Mouse (Mus musculus): ENCODE measurements around the gene Hba-a2. TPM values are rescaled to one million over a fixed set of nuclear protein-coding genes. Genes with fewer than 3 reads are reported as not detected.
A peak's percentile ranks its signal among the peaks of the same experiment; 100 is the strongest.
"Not testable (repeated sequence)": the region's sequence is repeated elsewhere in the genome, so short reads cannot be mapped to it uniquely, and the experiment has no call there.

Hba-a2 gene
- total and polyA plus RNA-seq, 2 experiments from 2014 or later = 1,214 to 2,070 TPM

DNA sequence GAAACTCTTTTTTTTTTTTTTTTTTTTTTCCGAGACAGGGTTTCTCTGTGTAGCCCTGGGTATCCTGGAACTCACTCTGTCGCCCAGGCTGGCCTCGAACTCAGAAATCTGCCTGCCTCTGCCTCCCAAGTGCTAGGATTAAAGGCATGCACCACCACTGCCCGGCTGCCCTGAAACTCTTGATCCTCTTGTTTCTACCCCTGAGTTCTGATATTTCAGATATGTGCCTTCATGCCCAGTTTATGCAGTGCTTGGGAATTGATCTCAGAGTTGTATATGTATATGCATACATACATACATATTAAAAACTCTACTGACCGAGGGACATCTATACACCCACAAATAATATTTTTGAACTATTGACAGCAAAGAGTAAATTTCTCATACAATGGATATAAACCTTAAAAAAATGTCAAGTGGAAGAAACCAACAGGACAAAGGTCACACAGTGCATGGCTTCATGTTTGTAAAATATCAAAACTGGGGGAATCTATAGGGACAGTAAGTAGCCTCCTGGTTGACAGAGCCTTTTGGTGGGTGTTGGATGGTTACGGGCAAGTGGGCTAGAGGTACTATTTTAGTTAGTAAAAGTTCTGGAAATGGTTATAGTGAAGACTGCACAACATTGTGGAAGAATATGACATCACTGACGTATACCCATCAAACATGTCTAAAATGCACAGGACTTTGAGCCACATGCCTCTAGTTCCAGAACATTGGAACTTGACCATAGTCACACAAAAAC is 11.1 kb upstream of the Hba-a2 start:
- Histone ChIP-seq H3K27ac (ENCODE audit: low read depth, low read length) (no peak overlapping the region), H3K9me3 (ENCODE audit: low read length) (no peaks in the 10 kb centered on the region), H3K4me3 (ENCODE audit: low read depth, low read length) (no peak overlapping the region), H3K27me3 (ENCODE audit: insufficient read depth, low read length) (no peaks in the 10 kb centered on the region), H3K4me2 (ENCODE audit: low read depth, low read length, poor library complexity, severe bottlenecking) (no peak overlapping the region), H3K4me1 (ENCODE audit: insufficient read depth, low read length) (no peaks in the 10 kb centered on the region), H3K36me3 (ENCODE audit: insufficient read depth, low read length) (no peaks in the 10 kb centered on the region), H3K9ac (replicated peaks; ENCODE audit: low read length, poor library complexity, severe bottlenecking) (no peak overlapping the region)
- 83% methylated on average over 7 of the region's 7 CpGs for WGBS
- no peak for DNase-seq (ENCODE audit: low spot score)
- no peak for TF ChIP-seq CTCF (IDR thresholded peaks at IDR 0.05)
- ATAC-seq (ENCODE audit: low FRiP score) = 0 out of 2 replicates have a peak, but pooled peaks have one; percentile 13

DNA sequence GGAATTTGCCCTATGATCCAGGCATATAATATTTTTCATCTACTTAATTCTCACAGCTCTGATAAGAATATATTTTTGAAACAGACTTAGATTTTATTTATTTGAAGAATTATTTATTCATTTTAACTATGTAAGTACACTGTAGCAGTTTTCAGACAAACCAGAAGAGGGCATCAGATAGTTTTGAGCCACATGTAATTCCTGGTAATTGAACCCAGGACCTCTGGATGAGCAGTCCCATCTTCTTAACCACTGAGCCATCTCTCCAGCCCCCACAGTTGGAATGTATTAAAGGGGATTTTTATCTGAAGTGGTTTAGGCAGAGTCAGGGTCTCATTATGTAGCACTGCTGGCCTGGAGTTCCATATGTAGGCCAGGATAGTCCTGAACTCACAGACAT is 10.4 kb upstream of the Hba-a2 start:
- not testable (repeated sequence) for H3K4me1 ChIP-seq (ENCODE audit: insufficient read depth, low read length)
- TF ChIP-seq CTCF (IDR thresholded peaks at IDR 0.05) = peak; percentile 13; the same call in 1 of the 2 replicates

DNA sequence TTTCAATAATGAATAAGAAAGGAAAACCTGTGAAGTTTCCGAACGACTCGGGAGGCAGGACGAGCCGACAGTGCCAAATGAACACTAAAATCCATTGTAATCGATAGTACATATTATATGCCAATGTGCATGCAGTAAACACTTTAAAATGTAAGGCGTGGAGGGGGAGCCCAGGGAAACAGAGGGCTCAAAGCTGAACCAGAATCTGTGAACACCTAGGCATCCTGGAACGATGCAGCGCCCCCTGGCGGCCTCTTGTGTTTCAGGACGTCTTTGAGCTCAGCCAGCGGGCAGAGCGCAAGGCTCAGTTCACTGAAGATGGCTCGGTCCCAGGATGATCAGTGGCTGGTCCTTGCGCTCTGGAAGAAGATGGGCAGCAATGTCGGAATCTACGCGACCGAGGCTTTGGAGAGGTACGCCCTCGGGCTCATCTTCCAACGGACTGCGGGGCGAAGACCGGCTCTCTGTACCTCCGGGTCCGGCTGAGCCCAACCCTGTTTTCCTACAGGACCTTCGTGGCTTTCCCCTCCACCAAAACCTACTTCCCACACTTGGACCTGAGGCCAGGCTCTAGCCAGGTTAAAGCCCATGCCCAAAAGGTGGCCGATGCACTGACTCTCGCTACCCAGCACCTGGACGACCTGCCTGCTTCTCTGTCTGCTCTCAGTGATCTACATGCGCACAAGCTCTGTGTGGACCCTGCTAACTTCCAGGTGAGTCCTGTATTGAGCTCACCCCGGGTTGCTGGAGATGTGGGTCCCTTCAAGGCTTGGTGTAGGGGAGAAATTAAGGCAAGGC is 9.4 kb upstream of the Hba-a2 start, which contains the start of gene Hbq1b:
Gene Hbq1b, plus strand, starts transcription at position 271 of the 798 bp plus-strand sequence.
- Histone ChIP-seq H3K4me3 (ENCODE audit: low read depth, low read length) (peak within 1 kb of the TSS; percentile 27), H3K9ac (replicated peaks; ENCODE audit: low read length, poor library complexity, severe bottlenecking) (0 out of 2 replicates have a peak within 1 kb of the TSS, but pooled peaks have one; percentile 19), H3K4me2 (ENCODE audit: low read depth, low read length, poor library complexity, severe bottlenecking) (peak within 1 kb of the TSS; percentile 42)
- not testable (repeated sequence) for H3K27ac ChIP-seq (ENCODE audit: low read depth, low read length); H3K9me3 ChIP-seq (ENCODE audit: low read length); H3K27me3 ChIP-seq (ENCODE audit: insufficient read depth, low read length); H3K36me3 ChIP-seq (ENCODE audit: insufficient read depth, low read length); H3K4me1 ChIP-seq (ENCODE audit: insufficient read depth, low read length)
- peak; percentile 63 for DNase-seq (ENCODE audit: low spot score)
- WGBS = 20% methylated on average over 30 of the region's 33 CpGs
- TF ChIP-seq CTCF (IDR thresholded peaks at IDR 0.05) = peak; percentile 83
- peak; percentile 69 for ATAC-seq (ENCODE audit: low FRiP score)

More for the DNA sequence above, 10.4 kb upstream of the Hba-a2 start:
- not testable (repeated sequence) for H3K9me3 ChIP-seq (ENCODE audit: low read length); H3K36me3 ChIP-seq (ENCODE audit: insufficient read depth, low read length); ATAC-seq (ENCODE audit: low FRiP score); H3K4me2 ChIP-seq (ENCODE audit: low read depth, low read length, poor library complexity, severe bottlenecking); H3K9ac ChIP-seq (replicated peaks; ENCODE audit: low read length, poor library complexity, severe bottlenecking); H3K27ac ChIP-seq (ENCODE audit: low read depth, low read length); H3K4me3 ChIP-seq (ENCODE audit: low read depth, low read length); DNase-seq (ENCODE audit: low spot score); H3K27me3 ChIP-seq (ENCODE audit: insufficient read depth, low read length)

DNA sequence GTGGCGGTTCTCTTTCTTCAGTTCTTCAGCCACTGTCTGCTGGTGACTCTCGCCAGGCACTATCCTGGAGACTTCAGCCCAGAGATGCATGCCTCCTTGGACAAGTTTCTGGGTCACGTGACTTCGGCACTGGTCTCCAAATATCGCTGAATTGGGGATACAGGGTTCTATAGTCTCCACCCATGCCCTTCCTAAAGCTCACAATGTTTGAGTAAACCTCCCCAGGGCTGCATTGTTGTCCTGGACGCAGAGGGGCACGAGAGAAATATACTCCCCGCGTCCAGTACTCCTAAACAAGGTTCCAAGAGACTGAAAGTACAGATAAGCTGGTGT is 8.8 kb upstream of the Hba-a2 start:
- H3K9ac ChIP-seq (replicated peaks; ENCODE audit: low read length, poor library complexity, severe bottlenecking) = no peak overlapping the region
- H3K27me3 ChIP-seq (ENCODE audit: insufficient read depth, low read length) = no peaks in the 10 kb centered on the region
- H3K4me3 ChIP-seq (ENCODE audit: low read depth, low read length) = peak overlapping the region; percentile 27; the same call in 1 of the 2 replicates
- WGBS = 72% methylated on average over 9 of the region's 9 CpGs
- no peak for ATAC-seq (ENCODE audit: low FRiP score)
- H3K27ac ChIP-seq (ENCODE audit: low read depth, low read length) = no peak overlapping the region
- H3K36me3 ChIP-seq (ENCODE audit: insufficient read depth, low read length) = no peaks in the 10 kb centered on the region
- no peaks in the 10 kb centered on the region for H3K4me1 ChIP-seq (ENCODE audit: insufficient read depth, low read length)
- no peaks in the 10 kb centered on the region for H3K9me3 ChIP-seq (ENCODE audit: low read length)
- DNase-seq (ENCODE audit: low spot score) = no peak
- no peak for TF ChIP-seq CTCF (IDR thresholded peaks at IDR 0.05)
- no peak overlapping the region for H3K4me2 ChIP-seq (ENCODE audit: low read depth, low read length, poor library complexity, severe bottlenecking)

DNA sequence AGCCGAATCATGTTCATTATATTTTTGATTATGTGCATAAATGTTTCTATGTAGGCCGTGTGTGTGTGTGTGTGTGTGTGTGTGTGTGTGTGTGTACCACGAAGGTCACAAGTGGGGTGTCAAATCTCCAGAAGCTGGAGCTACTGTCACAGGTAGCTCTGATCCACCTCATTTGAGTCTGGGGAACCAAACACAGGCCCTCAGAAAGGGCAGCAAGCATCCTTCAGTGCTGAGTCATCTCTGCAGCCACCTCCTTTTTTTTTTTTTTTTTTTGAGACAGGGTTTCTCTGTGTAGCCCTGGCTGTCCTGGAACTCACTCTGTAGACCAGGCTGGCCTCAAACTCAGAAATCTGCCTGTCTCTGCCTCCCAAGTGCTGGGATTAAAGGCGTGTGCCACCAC is 3.5 kb upstream of the Hba-a2 start:
- H3K9me3 ChIP-seq (ENCODE audit: low read length); H3K36me3 ChIP-seq (ENCODE audit: insufficient read depth, low read length); H3K4me2 ChIP-seq (ENCODE audit: low read depth, low read length, poor library complexity, severe bottlenecking); H3K4me3 ChIP-seq (ENCODE audit: low read depth, low read length); H3K27ac ChIP-seq (ENCODE audit: low read depth, low read length); H3K9ac ChIP-seq (replicated peaks; ENCODE audit: low read length, poor library complexity, severe bottlenecking); H3K4me1 ChIP-seq (ENCODE audit: insufficient read depth, low read length); ATAC-seq (ENCODE audit: low FRiP score); DNase-seq (ENCODE audit: low spot score); H3K27me3 ChIP-seq (ENCODE audit: insufficient read depth, low read length): not testable (repeated sequence)
- 87% methylated on average over 4 of the region's 4 CpGs for WGBS

DNA sequence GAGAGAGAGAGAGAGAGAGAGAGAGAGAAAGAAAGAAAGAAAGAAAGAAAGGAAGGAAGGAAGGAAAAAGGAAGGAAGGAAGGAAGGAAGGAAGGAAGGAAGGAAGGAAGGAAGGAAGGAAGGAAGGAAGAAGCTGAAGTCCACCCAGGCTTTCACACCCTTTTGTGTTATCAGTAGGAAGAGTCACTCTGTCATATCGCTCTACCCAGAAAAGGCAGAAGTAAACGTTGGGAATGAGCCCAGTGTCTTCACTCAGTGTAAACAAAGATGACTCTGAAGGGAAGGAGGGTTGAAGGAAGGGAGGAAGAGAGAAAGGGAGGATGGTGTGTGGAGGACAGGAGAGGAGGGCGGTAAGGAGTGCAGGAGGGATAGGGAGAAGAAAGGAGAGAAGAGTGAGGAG is 2.8 kb upstream of the Hba-a2 start:
- not testable (repeated sequence) for H3K4me2 ChIP-seq (ENCODE audit: low read depth, low read length, poor library complexity, severe bottlenecking); ATAC-seq (ENCODE audit: low FRiP score); H3K27me3 ChIP-seq (ENCODE audit: insufficient read depth, low read length); H3K4me3 ChIP-seq (ENCODE audit: low read depth, low read length); H3K36me3 ChIP-seq (ENCODE audit: insufficient read depth, low read length); H3K9ac ChIP-seq (replicated peaks; ENCODE audit: low read length, poor library complexity, severe bottlenecking); H3K9me3 ChIP-seq (ENCODE audit: low read length); H3K4me1 ChIP-seq (ENCODE audit: insufficient read depth, low read length); DNase-seq (ENCODE audit: low spot score); H3K27ac ChIP-seq (ENCODE audit: low read depth, low read length)
- 76% methylated on average over 3 of the region's 3 CpGs for WGBS

DNA sequence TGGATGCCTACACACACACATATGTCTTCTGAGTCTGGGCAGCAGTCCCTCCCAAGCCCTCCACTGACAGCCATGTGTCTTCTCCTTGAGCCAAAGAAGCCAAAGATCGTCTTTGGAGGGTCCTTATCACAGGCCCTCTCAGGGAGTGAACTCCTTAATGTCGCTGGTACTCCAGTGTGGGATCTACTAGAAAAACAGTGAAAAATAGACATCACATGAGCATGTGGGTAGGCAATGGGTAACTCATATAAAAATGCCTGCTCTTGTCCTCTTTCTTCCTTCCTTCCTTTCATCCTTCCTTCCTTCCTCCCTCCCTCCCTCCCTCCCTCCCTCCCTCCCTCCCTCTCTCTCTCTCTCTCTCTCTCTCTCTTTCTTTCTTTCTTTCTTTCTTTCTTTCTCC is 1.1 kb downstream of the Hba-a2 start:
- 55% methylated on average over 2 of the region's 2 CpGs for WGBS
- H3K9ac ChIP-seq (replicated peaks; ENCODE audit: low read length, poor library complexity, severe bottlenecking); H3K36me3 ChIP-seq (ENCODE audit: insufficient read depth, low read length); H3K27me3 ChIP-seq (ENCODE audit: insufficient read depth, low read length); H3K4me3 ChIP-seq (ENCODE audit: low read depth, low read length); DNase-seq (ENCODE audit: low spot score); H3K4me1 ChIP-seq (ENCODE audit: insufficient read depth, low read length); H3K9me3 ChIP-seq (ENCODE audit: low read length); H3K27ac ChIP-seq (ENCODE audit: low read depth, low read length); H3K4me2 ChIP-seq (ENCODE audit: low read depth, low read length, poor library complexity, severe bottlenecking); ATAC-seq (ENCODE audit: low FRiP score): not testable (repeated sequence)

Measured in midbrain, postnatal 0 days (tissue).